Mouse (Mus musculus): Measurements from ENCODE around the gene Rcl1. TPM values are rescaled to one million over a fixed set of nuclear protein-coding genes. Genes with fewer than 3 reads are reported as not detected.
A peak's percentile ranks its signal among the peaks of the same experiment; 100 is the strongest.

Gene Rcl1
- polyA plus RNA-seq, 1 experiment, result 19.1 TPM

- Histone ChIP-seq H3K36me3 (ENCODE audit: control insufficient read depth, insufficient read depth) (no peaks in the 10 kb centered on the region), H3K4me3 (no peak overlapping the region), H3K27me3 (ENCODE audit: control insufficient read depth, insufficient read depth, insufficient read length) (no peaks in the 10 kb centered on the region), H3ac (ENCODE audit: control insufficient read depth, insufficient read length) (no peak overlapping the region), H3K79me2 (ENCODE audit: control insufficient read depth, insufficient read depth) (peaks cover 16% of the 10 kb centered on the region), H3K4me2 (ENCODE audit: low read depth) (no peak overlapping the region)
- no peak for TF ChIP-seq MAX (IDR thresholded peaks at IDR 0.05; ENCODE audit: low read depth)
Observed at GRCm38 (mm10) chr19:29099106-29099505, 2.1 kb upstream of the Rcl1 start.

GRCm38 (mm10) chr19:29099596-29099995, 1.6 kb upstream of the Rcl1 start:
- no peak overlapping the region for H3K4me3 ChIP-seq
- H3K36me3 ChIP-seq (ENCODE audit: control insufficient read depth, insufficient read depth), result no peaks in the 10 kb centered on the region
- no peak overlapping the region for H3ac ChIP-seq (ENCODE audit: control insufficient read depth, insufficient read length)
- no peaks in the 10 kb centered on the region for H3K27me3 ChIP-seq (ENCODE audit: control insufficient read depth, insufficient read depth, insufficient read length)
- H3K4me2 ChIP-seq (ENCODE audit: low read depth), result no peak overlapping the region
- TF ChIP-seq USF1 (IDR thresholded peaks at IDR 0.05; ENCODE audit: low read depth), result no peak
- no peak for TF ChIP-seq POLR2A (IDR thresholded peaks at IDR 0.05; ENCODE audit: insufficient read length, low read depth)
- no peak for TF ChIP-seq POLR2AphosphoS2 (IDR thresholded peaks at IDR 0.05; ENCODE audit: insufficient read length, low read depth)
- TF ChIP-seq E2F4 (IDR thresholded peaks at IDR 0.05; ENCODE audit: insufficient read depth), result no peak
- TF ChIP-seq TCF12 (IDR thresholded peaks at IDR 0.05; ENCODE audit: insufficient read depth, poor library complexity, severe bottlenecking), result no peak
- TF ChIP-seq TCF3 (IDR thresholded peaks at IDR 0.05; ENCODE audit: insufficient read length, low read depth), result no peak
- no peak for TF ChIP-seq MAX (IDR thresholded peaks at IDR 0.05; ENCODE audit: low read depth)
- no peak for TF ChIP-seq MYOG (IDR thresholded peaks at IDR 0.05; ENCODE audit: control insufficient read depth in 1 of 3, insufficient read depth in 1 of 3, insufficient read length in 2 of 3, low read depth in 2 of 3)
- TF ChIP-seq MYOD1 (IDR thresholded peaks at IDR 0.05; ENCODE audit: control insufficient read depth in 1 of 3, insufficient read length in 2 of 3, low read depth in 2 of 3), result no peak
- no peak for TF ChIP-seq REST (IDR thresholded peaks at IDR 0.05; ENCODE audit: insufficient read depth, insufficient read length)
- TF ChIP-seq SRF (IDR thresholded peaks at IDR 0.05; ENCODE audit: control insufficient read depth, insufficient read length, low read depth), result no peak
- TF ChIP-seq CEBPB (IDR thresholded peaks at IDR 0.05; ENCODE audit: insufficient read depth, poor library complexity, severe bottlenecking), result no peak
- H3K79me2 ChIP-seq (ENCODE audit: control insufficient read depth, insufficient read depth), result peaks cover 21% of the 10 kb centered on the region

- peak overlapping the region; percentile 100 for H3K4me2 ChIP-seq (ENCODE audit: low read depth)
- peak overlapping the region; percentile 65 for H3K4me3 ChIP-seq
- H3K27me3 ChIP-seq (ENCODE audit: control insufficient read depth, insufficient read depth, insufficient read length), result no peaks in the 10 kb centered on the region
- peak overlapping the region; percentile 46 for H3ac ChIP-seq (ENCODE audit: control insufficient read depth, insufficient read length)
- peaks cover 28% of the 10 kb centered on the region for H3K79me2 ChIP-seq (ENCODE audit: control insufficient read depth, insufficient read depth)
- H3K36me3 ChIP-seq (ENCODE audit: control insufficient read depth, insufficient read depth), result no peaks in the 10 kb centered on the region
- TF ChIP-seq TCF3 (IDR thresholded peaks at IDR 0.05; ENCODE audit: insufficient read length, low read depth), result no peak
- TF ChIP-seq MYOG (IDR thresholded peaks at IDR 0.05; ENCODE audit: control insufficient read depth in 1 of 3, insufficient read depth in 1 of 3, insufficient read length in 2 of 3, low read depth in 2 of 3), result no peak
- TF ChIP-seq REST (IDR thresholded peaks at IDR 0.05; ENCODE audit: insufficient read depth, insufficient read length), result no peak
- no peak for TF ChIP-seq POLR2AphosphoS2 (IDR thresholded peaks at IDR 0.05; ENCODE audit: insufficient read length, low read depth)
- TF ChIP-seq USF1 (IDR thresholded peaks at IDR 0.05; ENCODE audit: low read depth), result no peak
- TF ChIP-seq SRF (IDR thresholded peaks at IDR 0.05; ENCODE audit: control insufficient read depth, insufficient read length, low read depth), result no peak
- no peak for TF ChIP-seq POLR2A (IDR thresholded peaks at IDR 0.05; ENCODE audit: insufficient read length, low read depth)
- TF ChIP-seq MAX (IDR thresholded peaks at IDR 0.05; ENCODE audit: low read depth), result no peak
- TF ChIP-seq TCF12 (IDR thresholded peaks at IDR 0.05; ENCODE audit: insufficient read depth, poor library complexity, severe bottlenecking), result no peak
- TF ChIP-seq CEBPB (IDR thresholded peaks at IDR 0.05; ENCODE audit: insufficient read depth, poor library complexity, severe bottlenecking), result no peak
- no peak for TF ChIP-seq MYOD1 (IDR thresholded peaks at IDR 0.05; ENCODE audit: control insufficient read depth in 1 of 3, insufficient read length in 2 of 3, low read depth in 2 of 3)
- TF ChIP-seq E2F4 (IDR thresholded peaks at IDR 0.05; ENCODE audit: insufficient read depth), result no peak
Observed at GRCm38 (mm10) chr19:29100261-29100660, 914 bp upstream of the Rcl1 start.

- peak overlapping the region; percentile 97 for H3K4me2 ChIP-seq (ENCODE audit: low read depth)
- no peaks in the 10 kb centered on the region for H3K36me3 ChIP-seq (ENCODE audit: control insufficient read depth, insufficient read depth)
- TF ChIP-seq POLR2A (IDR thresholded peaks at IDR 0.05; ENCODE audit: insufficient read length, low read depth) (no peak), MAX (IDR thresholded peaks at IDR 0.05; ENCODE audit: low read depth) (no peak), TCF3 (IDR thresholded peaks at IDR 0.05; ENCODE audit: insufficient read length, low read depth) (no peak), TCF12 (IDR thresholded peaks at IDR 0.05; ENCODE audit: insufficient read depth, poor library complexity, severe bottlenecking) (no peak), SRF (IDR thresholded peaks at IDR 0.05; ENCODE audit: control insufficient read depth, insufficient read length, low read depth) (no peak), REST (IDR thresholded peaks at IDR 0.05; ENCODE audit: insufficient read depth, insufficient read length) (no peak), POLR2AphosphoS2 (IDR thresholded peaks at IDR 0.05; ENCODE audit: insufficient read length, low read depth) (no peak), CEBPB (IDR thresholded peaks at IDR 0.05; ENCODE audit: insufficient read depth, poor library complexity, severe bottlenecking) (no peak), E2F4 (IDR thresholded peaks at IDR 0.05; ENCODE audit: insufficient read depth) (no peak), MYOD1 (IDR thresholded peaks at IDR 0.05; ENCODE audit: control insufficient read depth in 1 of 3, insufficient read length in 2 of 3, low read depth in 2 of 3) (peak in 2 of 3 experiments; percentile 24 to 62), USF1 (IDR thresholded peaks at IDR 0.05; ENCODE audit: low read depth) (no peak), MYOG (IDR thresholded peaks at IDR 0.05; ENCODE audit: control insufficient read depth in 1 of 3, insufficient read depth in 1 of 3, insufficient read length in 2 of 3, low read depth in 2 of 3) (peak in 2 of 3 experiments; percentile 38 to 64)
- H3K79me2 ChIP-seq (ENCODE audit: control insufficient read depth, insufficient read depth), result peaks cover 41% of the 10 kb centered on the region
- peak overlapping the region; percentile 46 for H3ac ChIP-seq (ENCODE audit: control insufficient read depth, insufficient read length)
- H3K27me3 ChIP-seq (ENCODE audit: control insufficient read depth, insufficient read depth, insufficient read length), result no peaks in the 10 kb centered on the region
- peak overlapping the region; percentile 65 for H3K4me3 ChIP-seq
Observed at GRCm38 (mm10) chr19:29101591-29101990, 416 bp downstream of the Rcl1 start.

- no peaks in the 10 kb centered on the region for H3K36me3 ChIP-seq (ENCODE audit: control insufficient read depth, insufficient read depth)
- H3K4me3 ChIP-seq, result peak overlapping the region; percentile 65
- H3ac ChIP-seq (ENCODE audit: control insufficient read depth, insufficient read length), result peak overlapping the region; percentile 46
- TF ChIP-seq TCF3 (IDR thresholded peaks at IDR 0.05; ENCODE audit: insufficient read length, low read depth), result no peak
- H3K4me2 ChIP-seq (ENCODE audit: low read depth), result peak overlapping the region; percentile 97
- H3K79me2 ChIP-seq (ENCODE audit: control insufficient read depth, insufficient read depth), result peaks cover 46% of the 10 kb centered on the region
- H3K27me3 ChIP-seq (ENCODE audit: control insufficient read depth, insufficient read depth, insufficient read length), result no peaks in the 10 kb centered on the region
Observed at GRCm38 (mm10) chr19:29102098-29102497, 923 bp downstream of the Rcl1 start.

Data from myocyte (in vitro differentiated cells).